Mouse (Mus musculus): ENCODE data around the gene Errfi1.
A peak's percentile ranks its signal among the peaks of the same experiment; 100 is the strongest.

Errfi1 gene

GRCm38 (mm10) chr4:150853680-150854461 is at the start of gene Errfi1:
Errfi1 (plus strand) TSS chr4:150853919.
- no peak for DNase-seq (ENCODE audit: low read depth)

GRCm38 (mm10) chr4:150804204-150804603 is 49.5 kb upstream of the Errfi1 start:
- DNase-seq (ENCODE audit: low read depth), result no peak

- no peak for DNase-seq (ENCODE audit: low read depth)
These were observed 45.8 kb upstream of the Errfi1 start for GRCm38 (mm10) chr4:150807727-150808470.

GRCm38 (mm10) chr4:150808471-150808847 is 45.3 kb upstream of the Errfi1 start:
- peak; percentile 97 for DNase-seq (ENCODE audit: low read depth)

GRCm38 (mm10) chr4:150809323-150809722 is 44.4 kb upstream of the Errfi1 start:
- DNase-seq (ENCODE audit: low read depth), result no peak

- no peak for DNase-seq (ENCODE audit: low read depth)
These were observed 38.6 kb upstream of the Errfi1 start for GRCm38 (mm10) chr4:150815144-150815543.

GRCm38 (mm10) chr4:150816414-150816951 is 37.2 kb upstream of the Errfi1 start:
- no peak for DNase-seq (ENCODE audit: low read depth)

- DNase-seq (ENCODE audit: low read depth), result no peak
These were observed 34.4 kb upstream of the Errfi1 start for GRCm38 (mm10) chr4:150819126-150819910.

- no peak for DNase-seq (ENCODE audit: low read depth)
These were observed 32.3 kb upstream of the Errfi1 start for GRCm38 (mm10) chr4:150821381-150821780.

- no peak for DNase-seq (ENCODE audit: low read depth)
These were observed 31.1 kb upstream of the Errfi1 start for GRCm38 (mm10) chr4:150822624-150823023.

- DNase-seq (ENCODE audit: low read depth), result no peak
These were observed 29.9 kb upstream of the Errfi1 start for GRCm38 (mm10) chr4:150823614-150824480.

GRCm38 (mm10) chr4:150824877-150825276 is 28.8 kb upstream of the Errfi1 start:
- DNase-seq (ENCODE audit: low read depth), result no peak

- no peak for DNase-seq (ENCODE audit: low read depth)
These were observed 28.2 kb upstream of the Errfi1 start for GRCm38 (mm10) chr4:150825531-150825930.

- no peak for DNase-seq (ENCODE audit: low read depth)
These were observed 22.4 kb upstream of the Errfi1 start for GRCm38 (mm10) chr4:150831321-150831720.

- DNase-seq (ENCODE audit: low read depth), result no peak
These were observed 21.8 kb upstream of the Errfi1 start for GRCm38 (mm10) chr4:150831941-150832340.

GRCm38 (mm10) chr4:150835163-150835562 is 18.6 kb upstream of the Errfi1 start:
- DNase-seq (ENCODE audit: low read depth), result no peak

GRCm38 (mm10) chr4:150836258-150836657 is 17.5 kb upstream of the Errfi1 start:
- DNase-seq (ENCODE audit: low read depth), result no peak

- no peak for DNase-seq (ENCODE audit: low read depth)
These were observed 16.8 kb upstream of the Errfi1 start for GRCm38 (mm10) chr4:150836961-150837360.

GRCm38 (mm10) chr4:150837458-150837857 is 16.3 kb upstream of the Errfi1 start:
- DNase-seq (ENCODE audit: low read depth), result peak; percentile 85

- DNase-seq (ENCODE audit: low read depth), result no peak
These were observed 11.7 kb upstream of the Errfi1 start for GRCm38 (mm10) chr4:150842045-150842444.

GRCm38 (mm10) chr4:150843181-150843580 is 10.5 kb upstream of the Errfi1 start:
- no peak for DNase-seq (ENCODE audit: low read depth)
